Mouse (Mus musculus): ENCODE measurements around the gene Hist1h2bj. TPM values are rescaled to one million over a fixed set of nuclear protein-coding genes. Genes with fewer than 3 reads are reported as not detected.
"Not testable (repeated sequence)": the region's sequence is repeated elsewhere in the genome, so short reads cannot be mapped to it uniquely, and the experiment has no call there.

Gene Hist1h2bj
- 13.1 and 15.8 TPM in 2 replicates for polyA plus RNA-seq (2016; fragmentation: Nextera tagmentation; extraction: Ambion mirVana)

GRCm38 (mm10) chr13:22042568-22043502 is at the start of gene Hist1h2bj, which contains the start of gene Hist1h2ag:
Gene Hist1h2bj (plus strand): TSS chr13:22043214.
Gene Hist1h2ag (minus strand): TSS chr13:22042944.
- ATAC-seq (ENCODE audit: low FRiP score): peak; percentile 93
- Histone ChIP-seq H3K9ac (peak within 1 kb of the TSS; percentile 65), H3K4me3 (replicated peaks) (peak within 1 kb of the TSS; percentile 42), H3K4me1 (peaks cover 18% of the 10 kb centered on the region), H3K27ac (peak within 1 kb of the TSS; percentile 97), H3K4me2 (peak within 1 kb of the TSS; percentile 77)
- not testable (repeated sequence) for H3K36me3 ChIP-seq (replicated peaks); H3K9me3 ChIP-seq; H3K27me3 ChIP-seq
- WGBS: under 1% methylated on average over 51 of the region's 80 CpGs

GRCm38 (mm10) chr13:21993957-21994738 is 48.9 kb upstream of the Hist1h2bj start:
- Histone ChIP-seq H3K9me3 (no peaks in the 10 kb centered on the region), H3K27me3 (peaks cover 53% of the 10 kb centered on the region), H3K9ac (no peak overlapping the region), H3K4me2 (peak overlapping the region; percentile 15), H3K36me3 (replicated peaks) (no peaks in the 10 kb centered on the region), H3K4me1 (peaks cover 22% of the 10 kb centered on the region), H3K27ac (no peak overlapping the region), H3K4me3 (replicated peaks) (no peak overlapping the region; the same call in 1 of the 2 replicates)
- WGBS: 1% methylated on average over 22 of the region's 22 CpGs
- no peak for ATAC-seq (ENCODE audit: low FRiP score)

- Histone ChIP-seq H3K4me2 (peak overlapping the region; percentile 56), H3K4me3 (replicated peaks) (peak overlapping the region; percentile 39), H3K9me3 (no peaks in the 10 kb centered on the region), H3K27me3 (peaks cover 60% of the 10 kb centered on the region), H3K4me1 (peaks cover 22% of the 10 kb centered on the region), H3K27ac (no peak overlapping the region), H3K9ac (peak overlapping the region; percentile 33; the same call in 1 of the 2 replicates), H3K36me3 (replicated peaks) (no peaks in the 10 kb centered on the region)
- WGBS: 4% methylated on average over 8 of the region's 8 CpGs
- no peak for ATAC-seq (ENCODE audit: low FRiP score)
Measured at GRCm38 (mm10) chr13:21994896-21995295, 48.1 kb upstream of the Hist1h2bj start.

- WGBS: 1% methylated on average over 21 of the region's 21 CpGs
- 0 out of 2 replicates have a peak, but pooled peaks have one; percentile 53 for ATAC-seq (ENCODE audit: low FRiP score)
Measured at GRCm38 (mm10) chr13:21995331-21995914, 47.6 kb upstream of the Hist1h2bj start.

GRCm38 (mm10) chr13:21996101-21996839 is 46.7 kb upstream of the Hist1h2bj start:
- Histone ChIP-seq H3K4me2 (peak overlapping the region; percentile 56), H3K9ac (no peak overlapping the region), H3K27me3 (peaks cover 73% of the 10 kb centered on the region), H3K4me3 (replicated peaks) (peak overlapping the region; percentile 39), H3K27ac (no peak overlapping the region), H3K36me3 (replicated peaks) (no peaks in the 10 kb centered on the region), H3K4me1 (peaks cover 22% of the 10 kb centered on the region), H3K9me3 (no peaks in the 10 kb centered on the region)
- 1% methylated on average over 12 of the region's 12 CpGs for WGBS
- ATAC-seq (ENCODE audit: low FRiP score): no peak

More at GRCm38 (mm10) chr13:21995331-21995914, 47.6 kb upstream of the Hist1h2bj start:
- no peaks in the 10 kb centered on the region for H3K36me3 ChIP-seq (replicated peaks)
- H3K4me3 ChIP-seq (replicated peaks): peak overlapping the region; percentile 39
- peaks cover 22% of the 10 kb centered on the region for H3K4me1 ChIP-seq
- H3K4me2 ChIP-seq: peak overlapping the region; percentile 56
- H3K9ac ChIP-seq: peak overlapping the region; percentile 33
- no peak overlapping the region for H3K27ac ChIP-seq
- no peaks in the 10 kb centered on the region for H3K9me3 ChIP-seq
- H3K27me3 ChIP-seq: peaks cover 65% of the 10 kb centered on the region

- no peaks in the 10 kb centered on the region for H3K36me3 ChIP-seq (replicated peaks)
- ATAC-seq (ENCODE audit: low FRiP score): peak; percentile 14; the same call in 1 of the 2 replicates
- under 1% methylated on average over 13 of the region's 13 CpGs for WGBS
Measured at GRCm38 (mm10) chr13:21996840-21997185, 46.2 kb upstream of the Hist1h2bj start.

GRCm38 (mm10) chr13:21997201-21997820 is 45.7 kb upstream of the Hist1h2bj start:
- H3K4me1 ChIP-seq: peaks cover 22% of the 10 kb centered on the region
- WGBS: under 1% methylated on average over 21 of the region's 21 CpGs

More at GRCm38 (mm10) chr13:21996840-21997185, 46.2 kb upstream of the Hist1h2bj start:
- peak overlapping the region; percentile 56 for H3K4me2 ChIP-seq
- H3K27ac ChIP-seq: no peak overlapping the region
- no peak overlapping the region for H3K9ac ChIP-seq
- peaks cover 79% of the 10 kb centered on the region for H3K27me3 ChIP-seq
- H3K4me3 ChIP-seq (replicated peaks): peak overlapping the region; percentile 29
- no peaks in the 10 kb centered on the region for H3K9me3 ChIP-seq
- peaks cover 22% of the 10 kb centered on the region for H3K4me1 ChIP-seq

GRCm38 (mm10) chr13:21997821-21998220 is 45.2 kb upstream of the Hist1h2bj start:
- Histone ChIP-seq H3K9me3 (no peaks in the 10 kb centered on the region), H3K36me3 (replicated peaks) (no peaks in the 10 kb centered on the region), H3K9ac (no peak overlapping the region), H3K4me1 (peaks cover 22% of the 10 kb centered on the region), H3K27me3 (peaks cover 87% of the 10 kb centered on the region), H3K4me3 (replicated peaks) (peak overlapping the region; percentile 29), H3K4me2 (peak overlapping the region; percentile 56), H3K27ac (no peak overlapping the region)
- 11% methylated on average over 4 of the region's 4 CpGs for WGBS
- no peak for ATAC-seq (ENCODE audit: low FRiP score)

More at GRCm38 (mm10) chr13:21997201-21997820, 45.7 kb upstream of the Hist1h2bj start:
- Histone ChIP-seq H3K27me3 (peaks cover 84% of the 10 kb centered on the region), H3K9ac (no peak overlapping the region), H3K36me3 (replicated peaks) (no peaks in the 10 kb centered on the region), H3K4me2 (peak overlapping the region; percentile 56), H3K4me3 (replicated peaks) (peak overlapping the region; percentile 29), H3K9me3 (no peaks in the 10 kb centered on the region), H3K27ac (no peak overlapping the region)
- ATAC-seq (ENCODE audit: low FRiP score): no peak

- H3K9ac ChIP-seq: no peak overlapping the region
- H3K27me3 ChIP-seq: peaks cover 89% of the 10 kb centered on the region
- peaks cover 22% of the 10 kb centered on the region for H3K4me1 ChIP-seq
- ATAC-seq (ENCODE audit: low FRiP score): no peak
- H3K4me3 ChIP-seq (replicated peaks): no peak overlapping the region
- WGBS: 13% methylated on average over 3 of the region's 3 CpGs
- H3K4me2 ChIP-seq: no peak overlapping the region
- no peak overlapping the region for H3K27ac ChIP-seq
- no peaks in the 10 kb centered on the region for H3K9me3 ChIP-seq
- H3K36me3 ChIP-seq (replicated peaks): no peaks in the 10 kb centered on the region
Measured at GRCm38 (mm10) chr13:21998412-21998811, 44.6 kb upstream of the Hist1h2bj start.

GRCm38 (mm10) chr13:21999147-21999546 is 43.9 kb upstream of the Hist1h2bj start:
- H3K4me1 ChIP-seq: peaks cover 22% of the 10 kb centered on the region
- ATAC-seq (ENCODE audit: low FRiP score): no peak
- H3K27ac ChIP-seq: no peak overlapping the region
- no peak overlapping the region for H3K4me3 ChIP-seq (replicated peaks)
- H3K9me3 ChIP-seq: no peaks in the 10 kb centered on the region
- H3K9ac ChIP-seq: no peak overlapping the region
- no peak overlapping the region for H3K4me2 ChIP-seq
- 21% methylated on average over 4 of the region's 4 CpGs for WGBS
- no peaks in the 10 kb centered on the region for H3K36me3 ChIP-seq (replicated peaks)
- H3K27me3 ChIP-seq: peaks cover 92% of the 10 kb centered on the region

GRCm38 (mm10) chr13:22001346-22001745 is 41.7 kb upstream of the Hist1h2bj start:
- 67% methylated on average over 2 of the region's 2 CpGs for WGBS
- Histone ChIP-seq H3K36me3 (replicated peaks) (no peaks in the 10 kb centered on the region), H3K9ac (no peak overlapping the region), H3K4me1 (peaks cover 19% of the 10 kb centered on the region), H3K4me2 (no peak overlapping the region), H3K27ac (no peak overlapping the region), H3K9me3 (no peaks in the 10 kb centered on the region), H3K27me3 (peaks cover 99% of the 10 kb centered on the region), H3K4me3 (replicated peaks) (no peak overlapping the region)
- ATAC-seq (ENCODE audit: low FRiP score): no peak
